Mouse (Mus musculus): Measurements from ENCODE around the gene Kif1a.

Gene Kif1a

GRCm38 (mm10) chr1:93098956-93099355 is 2.8 kb downstream of the Kif1a start:
- in situ Hi-C loops (cut with MboI, MseI): no loop called here

- in situ Hi-C loops (cut with MboI, MseI): no loop called here
These were observed 9.2 kb downstream of the Kif1a start for GRCm38 (mm10) chr1:93092582-93092981.

DNA sequence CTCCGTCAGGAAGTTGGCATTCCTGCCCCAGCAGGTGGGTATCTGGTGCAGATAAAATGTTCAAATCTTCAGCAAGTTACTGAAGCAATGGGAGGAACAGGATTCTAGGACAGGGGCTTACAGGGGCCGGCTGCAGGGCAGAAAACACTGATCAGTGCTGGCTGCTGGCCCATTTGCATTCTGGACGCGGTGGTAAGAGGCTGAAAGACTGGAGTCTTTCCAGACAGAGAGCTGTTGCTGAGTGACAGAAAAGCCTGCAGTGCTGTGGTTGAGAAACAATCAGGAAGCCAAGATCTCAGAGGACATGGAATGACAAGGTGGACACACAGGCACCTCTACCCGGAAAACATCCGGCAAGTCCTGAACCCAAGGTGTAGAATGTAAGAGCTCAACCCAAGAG is 16.6 kb downstream of the Kif1a start:
- in situ Hi-C loops (cut with MboI, MseI): no loop called here

DNA sequence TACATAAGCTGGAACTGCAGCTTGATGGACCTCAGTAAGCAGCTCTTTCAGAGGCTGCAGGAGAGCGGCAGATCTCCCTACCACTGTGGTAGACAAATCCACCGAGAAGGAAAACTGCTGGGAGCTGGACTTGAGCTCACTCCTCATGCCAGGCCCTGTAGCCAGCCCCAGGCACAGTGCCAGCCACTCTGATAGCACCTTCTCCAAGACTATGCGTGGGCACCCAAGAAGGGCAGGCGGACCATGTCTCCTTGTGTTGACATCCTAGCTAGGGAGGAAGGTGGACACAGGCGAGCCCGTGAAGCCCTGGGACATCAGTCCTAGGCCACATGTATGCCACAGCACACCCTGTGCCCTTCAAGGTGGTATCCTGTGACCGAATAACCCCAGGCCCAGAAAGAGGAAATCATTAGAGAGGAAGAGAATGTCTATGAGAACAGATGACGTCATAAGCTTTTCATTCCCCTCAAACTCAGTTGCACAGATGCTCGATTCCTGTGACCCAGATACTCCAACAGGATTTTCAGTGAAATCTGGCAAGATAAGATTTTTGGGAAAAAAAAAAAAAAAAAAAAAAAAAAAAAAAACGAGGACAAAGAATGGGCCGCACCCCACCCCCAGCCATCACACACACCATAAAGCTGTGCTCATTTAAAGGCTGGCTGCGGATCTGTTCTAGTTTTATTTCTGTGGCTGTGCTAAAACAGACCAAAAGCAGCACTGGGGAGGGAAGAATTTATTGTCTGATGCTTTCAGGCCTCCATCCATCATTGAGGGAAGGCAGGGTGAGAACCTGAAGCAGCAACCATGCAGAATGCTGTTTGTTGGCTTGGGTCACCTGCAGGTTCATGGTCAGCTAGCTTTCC is 18.1 kb downstream of the Kif1a start:
- in situ Hi-C loops (cut with MboI, MseI): no loop called here

GRCm38 (mm10) chr1:93082121-93082520 is 19.6 kb downstream of the Kif1a start:
- in situ Hi-C loops (cut with MboI, MseI): no loop called here

- in situ Hi-C loops (cut with MboI, MseI): no loop called here
These were observed 20.7 kb downstream of the Kif1a start for GRCm38 (mm10) chr1:93080930-93081589.

DNA sequence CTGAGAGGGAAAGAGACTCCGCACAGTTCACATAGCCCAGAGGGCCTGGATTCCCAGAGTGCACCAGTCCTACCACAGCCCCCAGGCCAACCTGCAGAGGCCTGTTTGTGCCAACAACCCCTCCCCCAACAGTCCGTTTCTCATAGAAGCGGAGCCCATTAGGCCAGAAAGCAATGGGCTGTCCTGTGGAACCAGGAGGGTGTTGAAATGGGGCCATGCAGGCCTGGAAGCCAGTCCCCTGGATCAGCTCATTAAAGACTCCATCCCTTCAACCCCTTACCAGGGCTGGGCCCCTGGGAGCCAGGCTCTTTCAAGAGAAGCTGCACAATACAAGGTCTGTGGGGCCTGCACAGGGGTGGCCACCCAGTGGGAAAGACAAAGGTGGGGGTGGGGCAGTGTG is 22.1 kb downstream of the Kif1a start:
- in situ Hi-C loops (cut with MboI, MseI): no loop called here

GRCm38 (mm10) chr1:93072279-93072865 is 29.4 kb downstream of the Kif1a start:
- in situ Hi-C loops (cut with MboI, MseI): no loop called here

GRCm38 (mm10) chr1:93071487-93071971 is 30.2 kb downstream of the Kif1a start:
- in situ Hi-C loops (cut with MboI, MseI): no loop called here

DNA sequence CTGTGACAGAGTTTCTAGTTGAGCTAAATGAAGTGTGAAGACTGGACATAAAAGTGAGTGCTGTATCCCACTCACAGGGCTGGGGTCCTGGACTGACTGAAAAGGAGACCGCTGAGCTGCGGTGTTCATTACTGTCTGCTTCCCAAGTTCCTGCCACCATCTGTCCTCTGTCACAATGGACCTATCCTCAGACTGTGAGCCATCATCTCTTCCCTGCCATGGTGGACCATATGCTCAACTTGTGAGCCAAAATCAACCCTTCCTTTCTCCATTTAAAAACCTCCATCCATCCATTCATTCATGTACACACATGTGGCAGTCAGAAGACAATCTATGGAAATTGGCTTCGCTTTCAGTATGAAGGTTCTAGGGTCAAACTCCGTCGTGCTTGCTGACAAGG is 30.9 kb downstream of the Kif1a start:
- in situ Hi-C loops (cut with MboI, MseI): no loop called here

- in situ Hi-C loops (cut with MboI, MseI): no loop called here
These were observed 33.2 kb downstream of the Kif1a start for GRCm38 (mm10) chr1:93068553-93068952.

GRCm38 (mm10) chr1:93065654-93066053 is 36.1 kb downstream of the Kif1a start:
- in situ Hi-C loops (cut with MboI, MseI): no loop called here

GRCm38 (mm10) chr1:93063694-93064093 is 38.1 kb downstream of the Kif1a start:
- in situ Hi-C loops (cut with MboI, MseI): no loop called here

- in situ Hi-C loops (cut with MboI, MseI): no loop called here
These were observed 50.5 kb downstream of the Kif1a start for GRCm38 (mm10) chr1:93051124-93051833.

GRCm38 (mm10) chr1:93050071-93050470 is 51.7 kb downstream of the Kif1a start:
- in situ Hi-C loops (cut with MboI, MseI): no loop called here

DNA sequence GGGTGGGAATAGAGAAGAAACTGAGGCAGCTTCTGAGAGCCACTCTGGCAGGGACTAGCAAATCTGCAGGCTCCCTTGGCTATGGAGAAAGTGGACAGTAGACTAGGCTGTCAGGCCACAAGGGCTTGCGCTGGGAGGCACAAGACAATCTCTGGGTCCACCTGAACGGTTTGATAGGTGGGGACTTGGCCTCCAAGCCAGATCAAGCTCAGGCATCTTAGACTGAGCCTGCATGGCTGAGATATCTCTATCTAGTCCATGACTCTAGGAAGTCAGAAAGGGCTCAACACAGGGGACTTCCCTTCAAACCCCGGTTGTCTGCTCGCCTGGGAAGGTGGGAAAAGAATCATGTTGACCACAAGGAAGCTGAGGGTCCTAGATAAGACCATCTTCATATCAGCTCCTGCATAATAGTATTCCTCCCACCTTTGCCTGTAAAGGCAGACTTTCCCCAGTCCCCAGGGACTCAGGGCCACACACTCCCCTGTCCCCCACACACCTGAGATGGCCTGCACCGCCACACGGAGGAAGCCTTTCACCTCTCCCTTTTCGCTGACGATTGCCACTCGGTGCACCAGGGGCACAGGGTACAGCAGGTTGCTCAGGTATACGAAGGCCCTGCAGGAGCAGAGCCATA is 55.5 kb downstream of the Kif1a start:
- in situ Hi-C loops (cut with MboI, MseI): no loop called here

DNA sequence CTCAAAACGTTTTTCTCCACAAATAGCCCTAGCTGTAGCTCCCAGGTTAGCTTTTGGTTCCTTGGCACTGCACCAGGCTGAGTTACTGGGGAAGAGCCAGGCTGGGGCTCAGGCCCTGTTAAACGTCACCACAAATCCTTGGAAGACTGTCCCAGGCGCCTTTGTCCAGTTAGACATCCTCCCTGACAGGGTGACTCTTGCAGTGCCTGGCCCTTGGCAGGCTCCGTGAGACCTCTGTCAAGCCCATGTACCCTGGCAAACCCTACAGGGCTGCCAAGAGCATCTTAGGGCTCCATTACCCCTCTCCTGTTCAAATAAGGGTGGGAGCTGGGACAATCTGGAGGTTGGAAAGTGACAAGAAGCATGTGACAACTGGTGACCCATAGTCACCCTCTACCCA is 65.8 kb downstream of the Kif1a start:
- in situ Hi-C loops (cut with MboI, MseI): no loop called here

GRCm38 (mm10) chr1:93033989-93034388 is 67.8 kb downstream of the Kif1a start:
- in situ Hi-C loops (cut with MboI, MseI): no loop called here

DNA sequence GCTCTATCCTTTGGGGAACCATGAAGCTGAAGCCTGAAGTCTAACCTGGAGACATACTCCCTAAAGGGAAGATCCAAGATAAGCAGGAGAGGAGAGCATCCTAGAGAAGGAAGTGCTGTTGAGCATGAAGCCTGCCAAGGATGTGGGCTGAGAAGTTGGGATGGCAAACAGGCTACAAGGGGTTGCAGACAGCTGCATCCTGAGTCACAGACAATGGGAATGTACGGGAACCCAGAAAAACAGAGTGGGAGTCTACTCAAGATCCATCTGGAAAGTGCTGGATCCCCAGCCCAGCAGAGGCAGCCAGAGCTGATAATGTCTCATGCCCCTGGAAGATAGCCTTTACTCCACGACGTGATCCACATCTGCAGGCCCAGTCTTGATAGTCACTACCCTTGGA is 70.6 kb downstream of the Kif1a start:
- in situ Hi-C loops (cut with MboI, MseI): no loop called here

GRCm38 (mm10) chr1:93030060-93030459 is 71.7 kb downstream of the Kif1a start:
- in situ Hi-C loops (cut with MboI, MseI): no loop called here

GRCm38 (mm10) chr1:93029387-93029786 is 72.4 kb downstream of the Kif1a start:
- in situ Hi-C loops (cut with MboI, MseI): no loop called here

All from T-helper 2 cell (primary cell).